Mouse (Mus musculus): ENCODE data around the gene Narfl.

DNA sequence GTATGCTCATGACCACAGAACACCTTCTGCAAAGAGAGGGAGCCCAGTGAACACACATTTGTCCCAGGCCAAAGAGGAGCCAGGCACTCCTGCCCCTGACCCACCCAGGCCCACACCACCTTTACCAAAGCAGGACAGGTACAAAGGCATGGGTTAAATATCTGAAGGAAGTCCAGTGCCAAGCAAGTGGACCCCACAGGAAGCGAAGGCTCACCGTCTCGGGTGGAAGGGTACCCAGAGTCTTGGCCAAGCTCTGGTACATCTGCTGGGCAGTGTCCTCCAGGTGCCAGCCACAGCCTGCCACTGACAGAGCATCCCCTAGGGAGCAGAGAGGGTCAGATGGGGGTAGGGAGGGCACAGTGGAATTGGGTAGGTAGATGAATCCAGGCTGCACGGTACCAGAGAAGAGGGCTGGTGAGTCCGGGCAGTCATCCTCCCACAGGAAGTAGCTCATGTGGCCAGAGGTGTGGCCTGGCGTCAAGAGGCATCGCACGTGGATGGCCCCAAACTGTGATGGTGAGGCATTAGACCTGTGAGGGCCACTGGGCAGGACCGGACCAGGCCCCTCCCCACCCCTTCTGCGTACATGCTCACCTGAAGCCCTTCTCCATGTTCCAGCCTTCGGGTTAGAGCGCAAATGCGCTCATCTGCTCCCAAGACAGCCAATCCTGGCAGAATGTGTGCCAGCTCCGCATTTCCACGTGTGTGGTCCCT is 10.4 kb downstream of the Narfl start:
- TF ChIP-seq POLR2A (IDR thresholded peaks at IDR 0.05; ENCODE audit: low read depth, low read length) (no peak), CTCF (conservative IDR thresholded peaks at IDR 0.05; ENCODE audit: insufficient read depth, insufficient read length, low read depth, low read length) (no peak)
